22 mouse cellular contexts compared by ENCODE assay signal in the genomic region with DNA sequence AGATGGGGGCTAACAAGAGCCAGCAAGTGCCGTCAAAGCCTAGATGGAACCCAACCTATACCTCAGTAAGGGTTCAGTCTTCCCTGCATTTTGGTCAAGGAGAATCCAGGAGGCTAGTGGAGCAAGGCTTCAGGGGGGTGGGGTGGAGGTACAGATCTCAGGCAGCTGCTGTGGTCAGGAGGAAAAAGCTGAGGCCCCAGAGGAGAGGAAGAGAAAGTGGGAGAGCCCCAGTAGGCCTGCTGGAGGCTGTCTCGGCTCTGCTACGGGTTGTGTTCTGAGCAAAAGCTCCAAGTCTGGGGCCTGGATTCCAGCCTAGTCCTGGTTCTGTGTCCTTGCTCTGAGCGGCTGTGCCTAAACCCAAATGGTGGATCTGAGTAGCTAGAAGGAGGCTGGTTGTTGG. TPM values are rescaled to one million over a fixed set of nuclear protein-coding genes. Genes with fewer than 3 reads are reported as not detected.
DNase-seq lines count a peak whose midpoint lies in the region; ATAC-seq and TF ChIP-seq lines count a peak whose summit lies in the region.
"Had no signal": no experiment of that assay in that cellular context is flagged by ENCODE, and none has a peak within 500 bp of the region (broad histone marks: within the 10 kb centered on the region; RNA-seq: fewer than 3 reads in every experiment).

No protein-coding gene starts in this region.

- H3K27ac ChIP-seq in spleen, adult 2 months (ENCODE audit: insufficient read depth, low read length) = peak overlapping the region; percentile 97
- peak overlapping the region; percentile 88 for H3K27ac ChIP-seq in bone marrow, adult 2 months (ENCODE audit: control insufficient read depth, insufficient read depth, low read depth, low read length, poor library complexity)
- no peak overlapping the region for H3K27ac ChIP-seq in liver, embryonic 15.5 days (replicated peaks)
- H3K27ac ChIP-seq in small intestine, adult 2 months (ENCODE audit: insufficient read depth, low read depth, low read length) = peak overlapping the region; percentile 61
- H3K27ac ChIP-seq in forebrain, embryonic 10.5 days = no peak overlapping the region
- no peak overlapping the region for H3K27ac ChIP-seq in hindbrain, embryonic 11.5 days (ENCODE audit: low read depth, low read length)
- H3K27ac ChIP-seq: embryonic facial prominence, embryonic 12.5 days; heart, embryonic 10.5 days; hindbrain, embryonic 12.5 days; limb, embryonic 15.5 days; midbrain, embryonic 15.5 days had no signal

- peak overlapping the region; percentile 65 for H3K4me3 ChIP-seq in spleen, adult 2 months (ENCODE audit: extremely low read depth, insufficient read depth, insufficient read length)
- H3K4me3 ChIP-seq in bone marrow, adult 2 months (replicated peaks; ENCODE audit: control insufficient read depth, low read depth, low read length) = peak overlapping the region; percentile 67
- no peak overlapping the region for H3K4me3 ChIP-seq in liver, embryonic 15.5 days (replicated peaks)
- peak overlapping the region; percentile 48 for H3K4me3 ChIP-seq in small intestine, adult 2 months (ENCODE audit: low read depth, low read length)
- H3K4me3 ChIP-seq in forebrain, embryonic 10.5 days = no peak overlapping the region
- no peak overlapping the region for H3K4me3 ChIP-seq in hindbrain, embryonic 11.5 days (ENCODE audit: low read depth, low read length)
- H3K4me3 ChIP-seq: embryonic facial prominence, embryonic 12.5 days; erythroblast, embryonic 14.5 days; heart, embryonic 10.5 days; hindbrain, embryonic 12.5 days; limb, embryonic 15.5 days; midbrain, embryonic 15.5 days had no signal

- no peaks in the 10 kb centered on the region for H3K9me3 ChIP-seq in liver, embryonic 15.5 days (replicated peaks)
- H3K9me3 ChIP-seq in forebrain, embryonic 10.5 days = no peaks in the 10 kb centered on the region
- H3K9me3 ChIP-seq in hindbrain, embryonic 11.5 days (ENCODE audit: control insufficient read depth, low read length) = no peaks in the 10 kb centered on the region
- H3K9me3 ChIP-seq: embryonic facial prominence, embryonic 12.5 days; heart, embryonic 10.5 days; hindbrain, embryonic 12.5 days; limb, embryonic 15.5 days; midbrain, embryonic 15.5 days had no signal

- H3K9ac ChIP-seq in liver, embryonic 15.5 days = no peak overlapping the region
- no peak overlapping the region for H3K9ac ChIP-seq in hindbrain, embryonic 11.5 days (ENCODE audit: low read depth, low read length)
- H3K9ac ChIP-seq: embryonic facial prominence, embryonic 12.5 days; hindbrain, embryonic 12.5 days; limb, embryonic 15.5 days; midbrain, embryonic 15.5 days had no signal

- peaks cover 26% of the 10 kb centered on the region for H3K36me3 ChIP-seq in spleen, adult 2 months (ENCODE audit: control insufficient read depth, insufficient read depth, low read length)
- H3K36me3 ChIP-seq in liver, embryonic 15.5 days (replicated peaks) = no peaks in the 10 kb centered on the region
- no peaks in the 10 kb centered on the region for H3K36me3 ChIP-seq in small intestine, adult 2 months (ENCODE audit: control insufficient read depth, insufficient read depth, low read length)
- H3K36me3 ChIP-seq in forebrain, embryonic 10.5 days (replicated peaks) = no peaks in the 10 kb centered on the region
- H3K36me3 ChIP-seq in hindbrain, embryonic 11.5 days (ENCODE audit: control insufficient read depth, insufficient read depth, low read length) = no peaks in the 10 kb centered on the region
- H3K36me3 ChIP-seq: embryonic facial prominence, embryonic 12.5 days; heart, embryonic 10.5 days; hindbrain, embryonic 12.5 days; limb, embryonic 15.5 days; midbrain, embryonic 15.5 days had no signal

- peaks cover 45% of the 10 kb centered on the region for H3K4me1 ChIP-seq in spleen, adult 2 months (ENCODE audit: control insufficient read depth, insufficient read depth, insufficient read length)
- peaks cover 13% of the 10 kb centered on the region for H3K4me1 ChIP-seq in bone marrow, adult 2 months (ENCODE audit: control insufficient read depth, insufficient read depth, low read length)
- peaks cover 14% of the 10 kb centered on the region; the same call in 1 of the 2 replicates for H3K4me1 ChIP-seq in liver, embryonic 15.5 days (replicated peaks)
- H3K4me1 ChIP-seq in small intestine, adult 2 months (ENCODE audit: control insufficient read depth, insufficient read depth, insufficient read length, low read length) = peaks cover 11% of the 10 kb centered on the region
- peaks cover 18% of the 10 kb centered on the region for H3K4me1 ChIP-seq in forebrain, embryonic 10.5 days
- no peaks in the 10 kb centered on the region; the same call in 1 of the 2 replicates for H3K4me1 ChIP-seq in hindbrain, embryonic 11.5 days (replicated peaks; ENCODE audit: control insufficient read depth, insufficient read depth, low read length)
- H3K4me1 ChIP-seq: embryonic facial prominence, embryonic 12.5 days had no signal

- peak overlapping the region; percentile 23; the same call in 1 of the 2 replicates for H3K4me2 ChIP-seq in liver, embryonic 15.5 days
- H3K4me2 ChIP-seq in hindbrain, embryonic 11.5 days (replicated peaks; ENCODE audit: low read depth, low read length) = no peak overlapping the region
- H3K4me2 ChIP-seq: embryonic facial prominence, embryonic 12.5 days; hindbrain, embryonic 12.5 days; limb, embryonic 15.5 days; midbrain, embryonic 15.5 days had no signal

- H3K27me3 ChIP-seq in spleen, adult 2 months (ENCODE audit: control insufficient read depth, insufficient read depth, low read length) = no peaks in the 10 kb centered on the region
- peaks cover 51% of the 10 kb centered on the region for H3K27me3 ChIP-seq in liver, embryonic 15.5 days
- H3K27me3 ChIP-seq in small intestine, adult 2 months (ENCODE audit: control insufficient read depth, insufficient read depth, low read length) = no peaks in the 10 kb centered on the region
- H3K27me3 ChIP-seq in forebrain, embryonic 10.5 days (ENCODE audit: poor library complexity, severe bottlenecking) = peaks cover 43% of the 10 kb centered on the region
- peaks cover 4% of the 10 kb centered on the region; the same call in 1 of the 2 replicates for H3K27me3 ChIP-seq in hindbrain, embryonic 11.5 days (ENCODE audit: control insufficient read depth, insufficient read depth, low read length)
- H3K27me3 ChIP-seq: midbrain, embryonic 15.5 days had no signal

- no peak for ATAC-seq in liver, embryonic 15.5 days (ENCODE audit: insufficient read depth)
- no peak for ATAC-seq in hindbrain, embryonic 11.5 days (ENCODE audit: low FRiP score)
- ATAC-seq: activated CD4-positive, CD25-positive, alpha-beta regulatory T cell, adult 4 months; forebrain, embryonic 14.5 days; midbrain, embryonic 15.5 days had no signal

- DNase-seq in spleen, adult 2 months (ENCODE audit: low read depth in 1 of 2, low spot score in 2 of 2) = peak in 1 of 2 experiments; percentile 61
- DNase-seq in spleen, postnatal 14 days (ENCODE audit: low spot score in 2 of 2) = no peak
- no peak for DNase-seq in forebrain, embryonic 10.5 days (ENCODE audit: extremely low spot score, low spot score)
- no peak for DNase-seq in hindbrain, embryonic 11.5 days (ENCODE audit: low spot score)
- DNase-seq: adrenal gland, postnatal 25 days; cerebellum, adult 8-10 months; gastrocnemius, postnatal 36 days; kidney, adult 2 months; kidney, postnatal 25 days; right cerebral cortex, postnatal 14 days had no signal

- no peak for TF ChIP-seq CTCF in spleen, adult 2 months (IDR thresholded peaks at IDR 0.05; ENCODE audit: extremely low read depth, insufficient read depth, insufficient read length, insufficient replicate concordance)
- no peak for TF ChIP-seq CTCF in bone marrow, adult 2 months (IDR thresholded peaks at IDR 0.05; ENCODE audit: control insufficient read depth, insufficient read depth, low read length)
- no peak for TF ChIP-seq CTCF in small intestine, adult 2 months (IDR thresholded peaks at IDR 0.05; ENCODE audit: extremely low read depth, insufficient read length, insufficient replicate concordance, low read depth, low read length)

- no peak for TF ChIP-seq POLR2A in spleen, adult 2 months (IDR thresholded peaks at IDR 0.05; ENCODE audit: low read depth, low read length)
- no peak for TF ChIP-seq POLR2A in bone marrow, adult 2 months (IDR thresholded peaks at IDR 0.05; ENCODE audit: borderline replicate concordance, control insufficient read depth, low read depth, low read length)
- no peak for TF ChIP-seq POLR2A in small intestine, adult 2 months (IDR thresholded peaks at IDR 0.05; ENCODE audit: low read depth, low read length)

- WGBS in spleen, adult 2 months = 37% methylated on average over 4 of the region's 4 CpGs
- 35% methylated on average over 4 of the region's 4 CpGs for WGBS in bone marrow, adult 2 months
- 45% methylated on average over 4 of the region's 4 CpGs for WGBS in liver, embryonic 15.5 days (ENCODE audit: insufficient replicate concordance)
- 80% methylated on average over 4 of the region's 4 CpGs for WGBS in small intestine, adult 2 months
- WGBS in forebrain, embryonic 10.5 days = 87% methylated on average over 4 of the region's 4 CpGs
- 85% methylated on average over 4 of the region's 4 CpGs for WGBS in hindbrain, embryonic 11.5 days

RNA-seq across cellular contexts. Expression of a gene that starts 0.6 kb away (rescaled TPM):
- 65.3 and 90.7 TPM in 2 replicates for polyA plus RNA-seq in spleen, adult 2 months (2012; rRNA removed)
- polyA plus RNA-seq in bone marrow, adult 2 months (2011; ENCODE audit: insufficient read depth, insufficient read length, low replicate concordance, missing spikeins) = 0.56 and 3.6 TPM in 2 replicates
- polyA plus RNA-seq in liver, embryonic 15.5 days (2015; fragmentation: Nextera tagmentation; extraction: Ambion mirVana) = 0.03 and 0.07 TPM in 2 replicates
- polyA plus RNA-seq in small intestine, adult 2 months (2012; rRNA removed) = 3.3 and 3.8 TPM in 2 replicates
- polyA plus RNA-seq in forebrain, embryonic 10.5 days (2016; fragmentation: Nextera tagmentation; extraction: Ambion mirVana) = 0.04 TPM in 1 of 2 replicates, not detected in the other
- not detected in 2 replicates for polyA plus RNA-seq in hindbrain, embryonic 11.5 days (2014; fragmentation: Nextera tagmentation; extraction: Ambion mirVana)
- polyA plus RNA-seq: embryonic facial prominence, embryonic 12.5 days; forebrain, embryonic 14.5 days; heart, embryonic 10.5 days; lung, embryonic 16.5 days had no signal

RNA-seq across cellular contexts. Expression of a gene that starts 20.1 kb away (rescaled TPM):
- 90.9 and 93.3 TPM in 2 replicates for polyA plus RNA-seq in spleen, adult 2 months (2012; rRNA removed)
- polyA plus RNA-seq in bone marrow, adult 2 months (2011; ENCODE audit: insufficient read depth, insufficient read length, low replicate concordance, missing spikeins) = 21.7 and 63.2 TPM in 2 replicates
- 23.5 and 23.8 TPM in 2 replicates for polyA plus RNA-seq in liver, embryonic 15.5 days (2015; fragmentation: Nextera tagmentation; extraction: Ambion mirVana)
- polyA plus RNA-seq in small intestine, adult 2 months (2012; rRNA removed) = 13.7 and 21.2 TPM in 2 replicates
- polyA plus RNA-seq in forebrain, embryonic 10.5 days (2016; fragmentation: Nextera tagmentation; extraction: Ambion mirVana) = 70.9 and 71.8 TPM in 2 replicates
- 57.3 and 59.6 TPM in 2 replicates for polyA plus RNA-seq in hindbrain, embryonic 11.5 days (2014; fragmentation: Nextera tagmentation; extraction: Ambion mirVana)

RNA-seq across cellular contexts. Expression of a gene that starts 23.4 kb away (rescaled TPM):
- 87.4 and 95.8 TPM in 2 replicates for polyA plus RNA-seq in spleen, adult 2 months (2012; rRNA removed)
- polyA plus RNA-seq in bone marrow, adult 2 months (2011; ENCODE audit: insufficient read depth, insufficient read length, low replicate concordance, missing spikeins) = 32.4 and 91.7 TPM in 2 replicates
- 11.7 and 13.6 TPM in 2 replicates for polyA plus RNA-seq in liver, embryonic 15.5 days (2015; fragmentation: Nextera tagmentation; extraction: Ambion mirVana)
- polyA plus RNA-seq in small intestine, adult 2 months (2012; rRNA removed) = 10.7 and 14.9 TPM in 2 replicates
- polyA plus RNA-seq in forebrain, embryonic 10.5 days (2016; fragmentation: Nextera tagmentation; extraction: Ambion mirVana) = 42.0 and 50.7 TPM in 2 replicates
- polyA plus RNA-seq in hindbrain, embryonic 11.5 days (2014; fragmentation: Nextera tagmentation; extraction: Ambion mirVana) = 21.7 TPM in 2 replicates

RNA-seq across cellular contexts. Expression of a gene that starts 25.5 kb away (rescaled TPM):
- 29.6 and 39.5 TPM in 2 replicates for polyA plus RNA-seq in spleen, adult 2 months (2012; rRNA removed)
- 22.5 and 59.7 TPM in 2 replicates for polyA plus RNA-seq in bone marrow, adult 2 months (2011; ENCODE audit: insufficient read depth, insufficient read length, low replicate concordance, missing spikeins)
- polyA plus RNA-seq in liver, embryonic 15.5 days (2015; fragmentation: Nextera tagmentation; extraction: Ambion mirVana) = 52.6 and 59.6 TPM in 2 replicates
- polyA plus RNA-seq in small intestine, adult 2 months (2012; rRNA removed) = 117 and 156 TPM in 2 replicates
- 74.2 and 75.2 TPM in 2 replicates for polyA plus RNA-seq in forebrain, embryonic 10.5 days (2016; fragmentation: Nextera tagmentation; extraction: Ambion mirVana)
- 83.8 and 84.7 TPM in 2 replicates for polyA plus RNA-seq in hindbrain, embryonic 11.5 days (2014; fragmentation: Nextera tagmentation; extraction: Ambion mirVana)

RNA-seq across cellular contexts. Expression of a gene that starts 52.3 kb away (rescaled TPM):
- 41.3 and 53.3 TPM in 2 replicates for polyA plus RNA-seq in spleen, adult 2 months (2012; rRNA removed)
- polyA plus RNA-seq in bone marrow, adult 2 months (2011; ENCODE audit: insufficient read depth, insufficient read length, low replicate concordance, missing spikeins) = 15.9 and 17.7 TPM in 2 replicates
- 6.8 and 7.3 TPM in 2 replicates for polyA plus RNA-seq in liver, embryonic 15.5 days (2015; fragmentation: Nextera tagmentation; extraction: Ambion mirVana)
- polyA plus RNA-seq in small intestine, adult 2 months (2012; rRNA removed) = 16.9 and 33.1 TPM in 2 replicates
- polyA plus RNA-seq in forebrain, embryonic 10.5 days (2016; fragmentation: Nextera tagmentation; extraction: Ambion mirVana) = 28.3 and 30.2 TPM in 2 replicates
- 32.7 and 32.8 TPM in 2 replicates for polyA plus RNA-seq in hindbrain, embryonic 11.5 days (2014; fragmentation: Nextera tagmentation; extraction: Ambion mirVana)

Comparison
In these comparisons a context has a peak if more than half of its experiments do, and no peak if none do; other contexts are left out.
1. H3K27ac ChIP-seq: peak in spleen, adult 2 months (single experiment), bone marrow, adult 2 months (single experiment) and small intestine, adult 2 months (single experiment); none in liver, embryonic 15.5 days (single experiment), forebrain, embryonic 10.5 days (single experiment) and hindbrain, embryonic 11.5 days (single experiment).
2. H3K4me3 ChIP-seq: peak in spleen, adult 2 months (single experiment), bone marrow, adult 2 months (single experiment) and small intestine, adult 2 months (single experiment); none in liver, embryonic 15.5 days (single experiment), forebrain, embryonic 10.5 days (single experiment) and hindbrain, embryonic 11.5 days (single experiment).
3. RNA of a gene that starts 0.6 kb away (polyA plus RNA-seq): 65.3 to 90.7 TPM in spleen, adult 2 months; 3.3 to 3.8 TPM in small intestine, adult 2 months, 0.56 to 3.6 TPM in bone marrow, adult 2 months, 0.03 to 0.07 TPM in liver, embryonic 15.5 days, 0.04 TPM in forebrain, embryonic 10.5 days and not detected in hindbrain, embryonic 11.5 days; every median in the first group is over 10 times any median in the second.